Mouse (Mus musculus): ENCODE data around the gene Actr1a.

DNA sequence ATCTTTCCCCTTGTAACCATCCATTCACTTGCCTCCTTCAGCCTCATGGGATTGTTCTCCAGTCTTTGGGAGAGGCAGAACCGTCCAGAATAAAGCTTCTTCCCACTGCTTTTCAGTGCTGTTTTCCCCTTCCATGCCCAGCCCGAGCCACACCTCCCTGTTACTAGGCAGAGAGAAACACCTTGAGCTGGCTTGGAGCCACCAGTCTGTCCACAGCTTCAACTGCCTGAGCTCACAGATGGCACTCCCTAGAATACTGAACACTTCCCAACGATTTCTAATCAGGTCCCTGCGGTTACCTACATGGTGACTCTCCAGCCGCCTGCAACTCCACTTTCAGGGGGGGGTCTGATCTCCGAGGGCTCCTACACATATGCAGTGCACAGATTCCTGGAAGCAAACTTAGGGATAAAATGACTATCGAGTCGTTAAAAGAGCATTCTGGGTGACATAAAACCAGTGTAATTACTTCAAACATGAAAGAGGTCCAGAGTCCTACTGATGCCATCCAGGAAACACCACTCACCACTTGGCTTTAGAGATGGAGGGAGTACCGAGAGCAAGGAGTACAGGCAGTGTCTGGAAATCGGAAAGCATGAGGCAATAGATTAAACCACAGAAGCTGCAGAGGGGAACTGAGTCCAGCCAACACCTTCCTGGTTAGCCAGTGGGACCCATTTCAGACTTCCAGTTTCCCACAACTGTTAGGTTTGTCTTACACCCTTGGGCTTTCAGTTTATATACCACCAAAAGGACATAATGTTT lies 45.2 kb downstream of the Actr1a start, which contains the start of gene 2310034G01Rik:
- TF ChIP-seq POLR2A (IDR thresholded peaks at IDR 0.05; ENCODE audit: borderline replicate concordance, insufficient read depth, low read length) (no peak), CTCF (IDR thresholded peaks at IDR 0.05; ENCODE audit: borderline replicate concordance, insufficient read depth, low read depth, low read length) (no peak)

Measured in cerebellum, adult 2 months (tissue).